Mouse (Mus musculus): ENCODE results near the gene Ssh1. TPM values are rescaled to one million over a fixed set of nuclear protein-coding genes. Genes with fewer than 3 reads are reported as not detected.

Gene Ssh1
- polyA plus RNA-seq, 1 experiment: 10.7 TPM

DNA sequence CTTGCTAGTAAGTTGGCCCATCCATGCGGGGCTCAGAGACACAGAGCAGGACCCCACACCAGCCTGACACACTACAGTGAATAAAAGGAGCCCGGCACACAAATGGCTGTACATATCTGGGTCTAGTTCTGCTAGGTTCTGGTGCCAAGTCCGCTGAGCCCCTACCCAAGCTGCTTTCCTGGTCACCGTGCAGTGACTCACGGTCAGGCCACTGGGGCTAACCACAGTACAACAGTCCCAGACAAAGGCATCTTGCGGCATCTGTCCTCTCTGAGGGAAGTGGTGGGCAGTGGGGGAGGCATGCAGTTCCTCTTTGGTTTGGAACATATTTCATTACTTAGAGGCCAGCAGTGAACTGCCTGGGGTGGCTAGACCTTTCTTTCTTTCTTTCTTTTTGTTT, 48.6 kb downstream of the Ssh1 start:
- Histone ChIP-seq H3K27me3 (ENCODE audit: control insufficient read depth, insufficient read depth, low read length) (no peaks in the 10 kb centered on the region), H3K36me3 (ENCODE audit: control insufficient read depth, insufficient read depth, low read length) (no peaks in the 10 kb centered on the region), H3K27ac (ENCODE audit: control insufficient read depth, insufficient read depth, low read length) (no peak overlapping the region), H3K4me1 (replicated peaks; ENCODE audit: control insufficient read depth, insufficient read depth, low read length) (no peaks in the 10 kb centered on the region), H3K4me3 (ENCODE audit: control insufficient read depth, insufficient read depth, low read length) (no peak overlapping the region)
- TF ChIP-seq CTCF (IDR thresholded peaks at IDR 0.05; ENCODE audit: borderline replicate concordance, control insufficient read depth, extremely low read depth, insufficient read depth, low read length, poor library complexity) (no peak), POLR2A (IDR thresholded peaks at IDR 0.05; ENCODE audit: control insufficient read depth, extremely low read depth, insufficient read depth, low read length, poor library complexity) (no peak)
- 42% methylated on average over 6 of the region's 6 CpGs for WGBS
- no peak for DNase-seq

DNA sequence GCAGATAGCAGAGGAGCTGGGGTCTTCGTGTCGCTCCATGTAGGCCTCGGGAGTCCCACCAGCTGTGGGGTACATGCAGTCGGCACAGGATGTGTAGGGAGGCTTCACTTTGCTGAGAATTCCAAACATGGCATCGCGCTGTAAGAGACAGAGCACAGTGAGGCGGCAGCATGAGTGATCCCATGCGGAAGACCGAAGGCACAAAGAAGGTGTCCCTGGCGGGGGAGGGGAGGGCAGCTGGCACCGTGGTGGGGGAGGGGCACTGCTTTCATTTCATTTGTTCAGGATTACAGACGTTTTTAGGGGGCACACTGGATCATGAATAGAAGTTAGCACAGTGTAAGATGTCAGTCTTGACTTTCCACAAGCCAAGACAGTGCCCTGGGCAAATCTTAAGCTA, 50.4 kb downstream of the Ssh1 start:
- no peaks in the 10 kb centered on the region for H3K36me3 ChIP-seq (ENCODE audit: control insufficient read depth, insufficient read depth, low read length)
- H3K4me3 ChIP-seq (ENCODE audit: control insufficient read depth, insufficient read depth, low read length): no peak overlapping the region
- 92% methylated on average over 12 of the region's 12 CpGs for WGBS
- no peaks in the 10 kb centered on the region for H3K27me3 ChIP-seq (ENCODE audit: control insufficient read depth, insufficient read depth, low read length)
- H3K27ac ChIP-seq (ENCODE audit: control insufficient read depth, insufficient read depth, low read length): no peak overlapping the region
- no peak for TF ChIP-seq CTCF (IDR thresholded peaks at IDR 0.05; ENCODE audit: borderline replicate concordance, control insufficient read depth, extremely low read depth, insufficient read depth, low read length, poor library complexity)
- TF ChIP-seq POLR2A (IDR thresholded peaks at IDR 0.05; ENCODE audit: control insufficient read depth, extremely low read depth, insufficient read depth, low read length, poor library complexity): no peak
- no peak for DNase-seq
- H3K4me1 ChIP-seq (replicated peaks; ENCODE audit: control insufficient read depth, insufficient read depth, low read length): no peaks in the 10 kb centered on the region

DNA sequence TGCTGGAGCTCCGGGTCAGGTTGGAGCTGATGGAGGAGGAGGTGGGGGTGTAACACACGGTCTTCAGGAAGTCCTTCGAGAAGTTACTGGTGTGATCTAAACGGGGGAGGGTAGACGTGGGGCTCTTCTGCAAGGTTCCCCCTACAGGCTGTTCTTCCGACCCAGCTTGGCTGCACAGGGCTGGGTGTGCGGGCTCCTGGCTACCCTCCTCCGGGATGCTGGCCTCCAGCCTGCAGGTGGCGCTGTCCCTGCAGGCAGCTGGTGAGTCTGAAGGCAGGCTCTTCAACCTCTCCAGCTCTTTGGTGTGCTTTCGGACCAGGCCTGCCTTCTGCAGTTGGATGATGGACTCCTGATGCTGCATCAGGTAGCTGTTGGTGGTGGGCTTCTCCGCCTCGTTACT, 51.1 kb downstream of the Ssh1 start:
- Histone ChIP-seq H3K36me3 (ENCODE audit: control insufficient read depth, insufficient read depth, low read length) (no peaks in the 10 kb centered on the region), H3K27ac (ENCODE audit: control insufficient read depth, insufficient read depth, low read length) (no peak overlapping the region), H3K4me1 (replicated peaks; ENCODE audit: control insufficient read depth, insufficient read depth, low read length) (no peaks in the 10 kb centered on the region), H3K27me3 (ENCODE audit: control insufficient read depth, insufficient read depth, low read length) (no peaks in the 10 kb centered on the region), H3K4me3 (ENCODE audit: control insufficient read depth, insufficient read depth, low read length) (no peak overlapping the region)
- WGBS: 95% methylated on average over 12 of the region's 12 CpGs
- DNase-seq: no peak
- TF ChIP-seq POLR2A (IDR thresholded peaks at IDR 0.05; ENCODE audit: control insufficient read depth, extremely low read depth, insufficient read depth, low read length, poor library complexity): no peak
- peak; percentile 41; the same call in 1 of the 2 replicates for TF ChIP-seq CTCF (IDR thresholded peaks at IDR 0.05; ENCODE audit: borderline replicate concordance, control insufficient read depth, extremely low read depth, insufficient read depth, low read length, poor library complexity)

DNA sequence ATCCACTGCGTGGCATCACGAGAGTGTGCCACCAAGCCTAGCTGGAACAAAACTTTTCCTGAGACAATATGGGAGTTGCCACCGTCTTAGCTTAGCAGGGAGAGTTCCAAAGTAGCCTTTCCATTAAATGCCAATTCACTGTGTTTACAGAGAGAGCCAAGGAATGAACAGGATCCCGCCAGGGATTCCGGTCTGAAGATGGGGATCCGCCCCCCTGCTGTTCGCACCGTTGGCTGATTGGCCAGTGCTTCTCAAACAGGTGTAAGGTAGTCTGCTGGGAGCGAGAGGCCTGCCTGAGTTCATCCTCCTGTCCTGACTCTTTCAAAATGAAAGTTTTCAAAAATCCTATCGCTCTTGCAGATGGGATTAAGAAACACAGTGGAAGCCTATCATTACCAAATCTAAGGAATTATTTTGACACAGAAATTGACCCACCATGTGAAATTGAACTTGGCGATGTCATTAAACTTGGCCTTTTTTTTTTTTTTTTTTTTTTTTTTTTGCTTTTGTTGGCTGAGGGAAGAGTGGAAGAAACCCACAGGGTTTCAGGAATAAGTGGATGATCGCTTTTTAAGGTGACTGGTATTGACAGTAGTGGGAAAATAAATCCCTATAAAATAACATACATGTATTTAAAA, 54.3 kb downstream of the Ssh1 start:
- Histone ChIP-seq H3K36me3 (ENCODE audit: control insufficient read depth, insufficient read depth, low read length) (no peaks in the 10 kb centered on the region), H3K27me3 (ENCODE audit: control insufficient read depth, insufficient read depth, low read length) (no peaks in the 10 kb centered on the region), H3K27ac (ENCODE audit: control insufficient read depth, insufficient read depth, low read length) (no peak overlapping the region), H3K4me3 (ENCODE audit: control insufficient read depth, insufficient read depth, low read length) (no peak overlapping the region), H3K4me1 (replicated peaks; ENCODE audit: control insufficient read depth, insufficient read depth, low read length) (no peaks in the 10 kb centered on the region)
- 95% methylated on average over 12 of the region's 12 CpGs for WGBS
- TF ChIP-seq POLR2A (IDR thresholded peaks at IDR 0.05; ENCODE audit: control insufficient read depth, extremely low read depth, insufficient read depth, low read length, poor library complexity) (no peak), CTCF (IDR thresholded peaks at IDR 0.05; ENCODE audit: borderline replicate concordance, control insufficient read depth, extremely low read depth, insufficient read depth, low read length, poor library complexity) (no peak)
- DNase-seq: no peak

DNA sequence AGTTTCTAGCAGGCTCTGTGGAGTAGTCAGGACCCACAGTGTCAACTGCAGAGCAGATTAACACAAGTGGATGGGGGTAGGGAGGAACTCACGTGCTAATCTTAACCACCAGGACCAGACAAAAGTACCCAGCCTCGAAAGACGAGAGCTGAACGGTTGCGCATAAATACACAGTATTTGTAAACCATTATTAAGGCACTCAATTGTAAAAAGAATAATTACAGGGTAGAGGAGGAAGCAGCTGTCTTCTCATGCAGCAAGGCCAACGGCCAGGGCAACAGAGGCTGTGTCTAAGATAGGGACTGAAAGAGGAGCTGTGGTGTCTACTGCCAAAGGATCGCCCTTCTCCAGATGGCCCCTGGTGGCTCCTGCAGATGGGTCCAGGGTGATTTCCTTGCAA, 56.0 kb downstream of the Ssh1 start:
- TF ChIP-seq CTCF (IDR thresholded peaks at IDR 0.05; ENCODE audit: borderline replicate concordance, control insufficient read depth, extremely low read depth, insufficient read depth, low read length, poor library complexity) (no peak), POLR2A (IDR thresholded peaks at IDR 0.05; ENCODE audit: control insufficient read depth, extremely low read depth, insufficient read depth, low read length, poor library complexity) (no peak)
- Histone ChIP-seq H3K27me3 (ENCODE audit: control insufficient read depth, insufficient read depth, low read length) (no peaks in the 10 kb centered on the region), H3K4me1 (replicated peaks; ENCODE audit: control insufficient read depth, insufficient read depth, low read length) (no peaks in the 10 kb centered on the region), H3K27ac (ENCODE audit: control insufficient read depth, insufficient read depth, low read length) (no peak overlapping the region), H3K4me3 (ENCODE audit: control insufficient read depth, insufficient read depth, low read length) (no peak overlapping the region), H3K36me3 (ENCODE audit: control insufficient read depth, insufficient read depth, low read length) (no peaks in the 10 kb centered on the region)
- 51% methylated on average over 7 of the region's 7 CpGs for WGBS
- DNase-seq: no peak

DNA sequence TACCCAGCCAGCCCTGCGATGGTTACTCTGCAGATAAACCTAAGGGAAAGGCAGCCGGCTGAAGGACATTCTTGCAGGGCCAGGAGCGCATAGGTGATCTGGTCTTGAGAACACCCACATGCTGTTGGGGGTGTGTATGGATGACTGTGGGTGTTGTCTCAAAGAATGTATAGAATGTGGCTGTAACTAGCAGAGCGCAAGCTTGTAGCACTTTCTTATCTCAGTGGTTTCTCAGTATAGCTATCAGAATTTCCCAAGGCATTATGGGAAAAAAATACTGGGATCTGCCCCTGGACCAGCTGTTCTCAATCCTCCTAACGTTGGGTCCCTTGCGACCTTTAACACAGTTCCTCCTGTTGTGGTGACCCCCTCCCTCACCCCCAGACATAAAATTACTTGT, 59.8 kb downstream of the Ssh1 start:
- Histone ChIP-seq H3K4me1 (replicated peaks; ENCODE audit: control insufficient read depth, insufficient read depth, low read length) (peaks cover 10% of the 10 kb centered on the region), H3K27ac (ENCODE audit: control insufficient read depth, insufficient read depth, low read length) (no peak overlapping the region), H3K27me3 (ENCODE audit: control insufficient read depth, insufficient read depth, low read length) (no peaks in the 10 kb centered on the region), H3K4me3 (ENCODE audit: control insufficient read depth, insufficient read depth, low read length) (no peak overlapping the region), H3K36me3 (ENCODE audit: control insufficient read depth, insufficient read depth, low read length) (no peaks in the 10 kb centered on the region)
- DNase-seq: no peak
- TF ChIP-seq POLR2A (IDR thresholded peaks at IDR 0.05; ENCODE audit: control insufficient read depth, extremely low read depth, insufficient read depth, low read length, poor library complexity): no peak
- no peak for TF ChIP-seq CTCF (IDR thresholded peaks at IDR 0.05; ENCODE audit: borderline replicate concordance, control insufficient read depth, extremely low read depth, insufficient read depth, low read length, poor library complexity)
- 92% methylated on average over 6 of the region's 6 CpGs for WGBS

DNA sequence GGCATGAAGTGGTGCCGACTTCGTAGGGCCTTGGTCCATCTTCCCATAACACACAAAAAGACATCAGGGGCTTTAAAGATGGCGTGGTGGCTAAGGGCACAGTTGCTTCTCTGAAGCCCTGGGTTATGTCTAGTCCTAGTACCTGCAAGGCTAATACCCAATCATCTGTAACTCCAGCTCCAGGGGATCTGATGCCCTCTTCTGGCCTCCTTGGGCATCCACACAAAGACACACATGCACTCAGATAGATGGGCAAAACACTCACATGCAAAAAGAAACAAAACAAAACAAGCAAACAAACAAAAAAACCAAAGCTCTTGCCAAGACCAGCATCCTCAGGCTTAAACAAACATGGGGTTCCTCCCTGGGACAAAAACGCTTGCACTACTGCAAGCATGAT, 60.2 kb downstream of the Ssh1 start:
- WGBS: 93% methylated on average over 4 of the region's 4 CpGs
- H3K27ac ChIP-seq (ENCODE audit: control insufficient read depth, insufficient read depth, low read length): no peak overlapping the region
- no peaks in the 10 kb centered on the region for H3K27me3 ChIP-seq (ENCODE audit: control insufficient read depth, insufficient read depth, low read length)
- no peak overlapping the region for H3K4me3 ChIP-seq (ENCODE audit: control insufficient read depth, insufficient read depth, low read length)
- TF ChIP-seq CTCF (IDR thresholded peaks at IDR 0.05; ENCODE audit: borderline replicate concordance, control insufficient read depth, extremely low read depth, insufficient read depth, low read length, poor library complexity): no peak
- no peak for TF ChIP-seq POLR2A (IDR thresholded peaks at IDR 0.05; ENCODE audit: control insufficient read depth, extremely low read depth, insufficient read depth, low read length, poor library complexity)
- H3K36me3 ChIP-seq (ENCODE audit: control insufficient read depth, insufficient read depth, low read length): no peaks in the 10 kb centered on the region
- H3K4me1 ChIP-seq (replicated peaks; ENCODE audit: control insufficient read depth, insufficient read depth, low read length): peaks cover 10% of the 10 kb centered on the region
- no peak for DNase-seq

Measured in thymus, adult 2 months (tissue).